Mouse (Mus musculus) cerebellum, postnatal 36 days (tissue): ENCODE results near the gene Psme3.

Source experiments
- DNase-seq, 2 experiments: peaks; one replicate each; pipeline ENCODE4 v3.0.0; 2021 to 2022; ENCODE audit warnings: mixed read lengths in 2 of 2

Psme3 gene

DNA sequence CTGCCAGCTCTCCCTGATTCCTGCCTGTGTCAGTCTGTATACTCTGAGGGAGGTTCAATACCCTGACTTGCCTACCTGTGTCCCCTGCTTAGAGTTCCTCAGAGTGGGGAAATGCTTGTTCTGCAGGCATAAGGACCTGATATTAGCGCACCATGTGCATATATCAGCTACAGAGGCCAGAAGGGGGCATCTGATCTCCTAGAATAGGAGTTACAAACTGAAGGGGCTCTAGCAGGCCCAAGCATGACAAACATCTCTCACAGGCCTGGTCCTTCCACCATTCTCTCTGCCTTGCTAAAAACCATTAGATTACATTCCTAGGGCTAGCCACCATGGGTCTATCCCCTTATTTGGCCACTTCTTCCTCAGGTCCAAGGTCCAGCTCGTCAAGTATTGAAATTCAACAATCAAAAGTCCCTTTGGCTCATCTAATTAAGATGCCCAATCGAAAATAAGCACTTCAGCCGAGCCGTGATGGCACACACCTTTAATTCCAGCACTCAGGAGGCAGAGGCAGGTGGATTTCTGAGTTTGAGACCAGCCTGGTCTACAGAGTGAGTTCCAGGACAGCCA is 38.5 kb downstream of the Psme3 start:
- DNase-seq: no peak

GRCm38 (mm10) chr11:101355916-101356315 is 39.9 kb downstream of the Psme3 start:
- no peak for DNase-seq

GRCm38 (mm10) chr11:101357505-101358182 is 41.6 kb downstream of the Psme3 start:
- DNase-seq: no peak

DNA sequence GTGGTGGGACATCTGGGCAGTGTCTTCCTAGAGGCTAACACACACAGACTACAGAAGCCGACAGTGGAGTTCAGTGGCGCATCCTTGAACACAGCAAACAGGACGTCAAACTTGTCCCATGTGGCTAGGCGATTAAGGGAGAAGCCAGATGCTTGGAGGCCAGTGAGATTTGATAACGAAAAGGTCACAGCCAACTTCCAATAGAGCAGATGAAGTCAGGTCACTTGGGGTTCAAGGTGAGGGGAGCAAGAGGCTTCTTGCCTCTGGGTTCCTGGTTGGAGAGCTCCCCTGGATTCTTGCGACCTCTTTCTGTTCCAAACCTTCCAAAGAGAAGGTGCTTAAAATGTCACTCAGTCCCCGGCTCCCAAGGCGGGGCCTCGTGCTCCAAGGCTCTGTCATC is 43.8 kb downstream of the Psme3 start:
- no peak for DNase-seq

DNA sequence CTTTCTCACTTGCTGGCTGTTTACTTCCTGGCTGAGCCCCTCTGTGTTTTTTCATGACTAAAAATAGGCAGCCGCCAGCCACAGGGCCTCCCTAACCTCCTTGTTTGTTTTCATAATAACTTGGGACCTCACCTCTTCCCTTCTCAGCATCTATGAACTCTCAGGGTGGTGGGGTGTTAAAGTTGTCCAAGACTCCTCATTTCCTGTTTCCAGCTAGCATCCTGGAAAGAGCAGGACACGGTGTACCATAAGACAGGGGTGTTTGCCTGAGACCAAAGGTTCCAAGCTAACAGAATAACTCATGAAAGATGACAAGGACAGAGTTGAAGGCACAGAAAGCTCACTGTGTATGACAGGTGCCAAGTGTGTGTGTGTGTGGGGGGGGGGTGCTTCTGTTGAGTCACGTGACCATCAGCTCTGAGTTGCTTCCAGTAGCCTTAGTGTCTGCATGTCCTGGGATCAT is 44.7 kb downstream of the Psme3 start:
- DNase-seq: no peak

DNA sequence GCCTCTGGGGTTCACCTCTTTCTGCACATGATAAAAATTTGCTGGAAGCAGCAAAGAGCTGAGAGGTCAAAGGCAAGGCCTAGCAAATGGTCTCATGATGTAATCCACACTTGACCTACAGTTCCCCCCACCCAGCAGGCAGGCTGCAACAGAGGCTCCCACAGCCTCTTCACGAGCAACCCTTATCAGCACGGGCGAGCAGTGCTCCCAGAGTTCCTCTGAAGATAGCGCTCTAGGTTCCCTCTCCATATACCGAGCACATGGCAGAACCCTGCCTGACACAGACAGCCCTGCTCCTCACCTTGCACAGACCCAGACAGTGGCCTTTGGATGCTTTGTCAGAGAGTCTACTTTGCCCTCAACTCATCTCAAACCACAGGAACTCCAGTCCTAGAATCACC is 48.5 kb downstream of the Psme3 start:
- DNase-seq: no peak

- DNase-seq: no peak
These were observed 51.4 kb downstream of the Psme3 start, which contains the start of gene G6pc for GRCm38 (mm10) chr11:101367326-101367935. Gene G6pc (plus strand): TSS chr11:101367561.

DNA sequence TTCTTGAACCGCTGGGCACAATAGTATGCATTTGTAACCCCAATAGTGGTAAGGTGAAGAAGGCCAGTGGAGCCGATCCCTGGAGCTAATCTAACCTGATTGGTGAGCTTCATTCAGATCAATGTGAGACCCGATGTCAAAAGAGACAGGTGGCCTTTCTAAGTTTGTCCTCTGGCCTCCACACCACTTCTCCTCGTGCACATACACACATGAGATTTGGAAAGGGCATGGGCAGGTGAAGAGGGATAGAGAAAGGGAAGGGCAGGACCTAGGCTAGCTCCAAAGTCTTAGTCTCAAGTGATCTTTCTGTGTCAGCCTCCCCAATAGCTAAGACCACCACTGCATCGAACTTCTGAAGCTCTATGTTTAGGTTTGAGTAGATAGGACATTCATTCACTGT is 54.1 kb downstream of the Psme3 start:
- DNase-seq: no peak
